Mouse (Mus musculus) gonadal fat pad, adult 2 months (tissue): ENCODE data around the gene Plekhb1. TPM values are rescaled to one million over a fixed set of nuclear protein-coding genes. Genes with fewer than 3 reads are reported as not detected.

Source experiments
- DNase-seq: peaks from one replicate; pipeline ENCODE4 v3.0.0-alpha.2; 2012; ENCODE audit warnings: low read depth
- polyA plus RNA-seq: library from polyadenylated mRNA; depleted of rRNA; stranded (reverse); fragments of >200 nt; gene quantifications from 2 replicates; pipeline ENCODE4 v1.2.3, GENCODE M21; 2012

Gene Plekhb1
- polyA plus RNA-seq, 1 experiment: 27.1 TPM

DNA sequence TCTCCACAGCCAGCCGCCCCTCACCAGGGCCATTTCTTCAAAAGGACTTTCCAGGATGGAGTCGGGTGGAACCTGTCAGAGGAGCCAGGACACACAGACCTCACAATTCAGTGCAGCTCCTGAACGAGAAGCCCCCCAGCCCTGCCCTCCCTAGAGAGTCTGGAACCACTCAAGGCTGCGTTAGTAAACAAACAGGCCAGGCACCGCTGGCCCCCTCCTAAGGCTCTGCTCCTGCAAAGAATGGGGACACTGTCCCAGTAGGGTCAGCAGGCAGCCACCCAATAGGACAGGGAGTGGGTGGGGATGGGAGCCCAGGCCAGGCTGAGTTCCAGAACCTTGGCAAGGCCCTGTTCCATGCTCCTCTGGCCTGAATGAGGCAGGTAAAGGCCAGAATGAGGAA, 5.5 kb downstream of the Plekhb1 start:
- DNase-seq: no peak

DNA sequence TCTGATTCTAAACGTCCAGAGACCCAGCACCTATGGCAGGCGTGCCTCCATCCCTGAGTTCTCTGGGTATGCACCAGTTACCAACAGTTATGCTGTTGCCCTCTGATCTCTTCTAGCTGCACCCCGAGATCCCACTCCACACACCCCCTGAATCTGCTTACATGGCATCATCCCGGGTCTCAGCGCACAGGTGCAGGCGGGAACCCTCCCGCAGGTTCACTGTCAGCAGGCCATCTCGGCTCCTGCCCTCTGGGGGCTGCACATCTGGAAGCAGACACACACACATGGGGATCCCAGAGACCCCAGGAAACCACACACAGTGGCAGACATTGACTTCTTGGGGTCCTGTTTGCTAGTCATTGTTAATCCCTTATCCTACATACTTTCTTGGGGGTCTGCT, 7.8 kb downstream of the Plekhb1 start:
- DNase-seq: no peak

DNA sequence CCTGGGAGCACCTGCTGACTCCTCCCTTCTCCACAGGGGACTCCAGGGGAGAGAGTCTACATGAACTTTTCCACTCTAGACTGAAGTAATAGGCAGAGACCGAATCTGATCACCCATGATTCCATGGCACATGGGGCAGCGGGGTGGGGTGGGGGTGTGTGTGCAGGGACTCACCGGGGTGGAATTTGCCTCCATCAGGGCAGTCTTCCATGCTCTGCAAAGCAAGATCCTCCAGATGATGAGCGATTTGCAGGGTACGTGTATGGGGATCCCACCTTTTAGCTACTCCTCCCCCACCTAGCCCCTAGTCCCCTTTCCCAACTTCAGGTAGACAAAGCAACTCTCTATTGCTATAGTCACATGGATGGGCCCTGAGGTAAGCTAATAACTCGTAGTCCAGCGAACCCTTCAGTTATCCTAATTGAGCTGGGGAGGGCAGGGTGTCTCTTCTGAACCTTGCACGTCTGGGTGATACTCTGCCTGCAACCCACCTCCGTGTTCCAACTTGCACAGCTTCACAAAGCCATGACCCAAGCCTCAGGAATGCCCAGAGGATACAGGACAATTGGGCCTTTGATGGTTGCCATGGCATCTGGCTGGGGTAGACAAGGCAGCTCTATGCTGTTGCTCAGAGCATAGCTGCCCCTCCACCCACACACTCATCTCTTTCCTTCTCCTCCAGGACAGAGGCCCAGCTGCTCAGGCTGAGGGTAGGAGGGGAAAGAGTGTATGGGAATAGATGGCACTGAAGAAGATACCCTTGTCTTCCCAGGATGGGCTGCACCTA, 8.5 kb downstream of the Plekhb1 start:
- no peak for DNase-seq

GRCm38 (mm10) chr7:100651011-100651410, 11.2 kb downstream of the Plekhb1 start:
- DNase-seq: no peak

GRCm38 (mm10) chr7:100650421-100650820, 11.8 kb downstream of the Plekhb1 start:
- DNase-seq: no peak

GRCm38 (mm10) chr7:100649826-100650225, 12.4 kb downstream of the Plekhb1 start:
- DNase-seq: no peak

DNA sequence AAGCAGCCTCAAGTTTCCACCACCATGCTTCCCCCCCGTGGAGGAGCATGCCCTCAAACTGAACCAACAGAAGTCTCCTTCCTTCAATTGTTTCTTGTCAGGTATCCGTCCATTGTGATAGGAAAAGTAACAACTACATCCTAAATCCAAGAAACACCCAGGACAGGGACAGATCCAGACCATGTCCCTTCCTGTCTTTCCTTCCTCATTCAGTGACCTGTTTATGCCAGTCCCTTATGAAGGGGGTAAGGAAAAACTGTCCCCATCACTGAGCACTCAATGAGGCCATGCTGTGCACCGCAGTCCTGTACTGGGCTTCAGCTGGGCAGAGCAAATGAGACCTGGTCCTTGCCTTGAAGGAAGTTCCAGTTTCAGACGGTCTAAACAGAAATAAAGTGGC, 13.1 kb downstream of the Plekhb1 start:
- no peak for DNase-seq

DNA sequence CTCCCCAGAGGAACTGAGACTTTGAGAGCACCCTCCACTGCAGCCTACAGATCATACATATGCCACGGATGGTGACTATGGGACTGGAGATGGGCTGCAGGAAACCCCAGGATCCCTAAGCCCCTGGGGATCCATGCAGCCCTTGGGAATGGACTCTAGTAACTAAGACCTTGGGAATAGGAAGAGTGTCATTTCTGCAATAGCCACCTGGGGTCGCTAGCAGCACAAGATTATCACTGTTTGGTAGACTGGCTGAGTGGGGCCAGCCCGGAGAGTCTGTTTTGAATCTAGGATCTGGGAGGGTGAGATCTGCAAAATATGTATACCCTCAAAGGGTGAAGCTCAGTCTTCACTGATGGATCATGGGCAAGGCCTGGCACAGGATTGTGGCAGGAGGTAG, 17.1 kb downstream of the Plekhb1 start:
- DNase-seq: no peak

DNA sequence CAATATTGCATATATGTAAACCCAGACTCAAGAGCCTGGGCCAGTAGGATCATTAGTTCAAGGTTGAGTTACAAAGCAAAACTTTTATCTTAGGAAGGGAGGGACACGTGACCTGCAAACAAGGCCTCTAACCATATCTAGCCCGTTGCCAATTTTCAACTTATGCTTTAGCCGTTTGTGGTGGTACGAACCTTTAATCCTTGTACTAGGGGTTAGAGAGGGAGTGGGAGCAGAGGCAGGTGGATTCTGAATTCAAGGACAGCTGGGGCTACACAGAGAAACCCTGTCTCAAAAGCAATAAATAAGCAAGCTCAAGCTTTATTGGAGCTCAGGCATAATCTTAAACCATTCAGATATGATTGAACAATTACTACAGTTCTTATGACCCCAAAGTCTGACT, 19.8 kb downstream of the Plekhb1 start:
- DNase-seq: no peak

GRCm38 (mm10) chr7:100637657-100638056, 24.6 kb downstream of the Plekhb1 start:
- DNase-seq: no peak

DNA sequence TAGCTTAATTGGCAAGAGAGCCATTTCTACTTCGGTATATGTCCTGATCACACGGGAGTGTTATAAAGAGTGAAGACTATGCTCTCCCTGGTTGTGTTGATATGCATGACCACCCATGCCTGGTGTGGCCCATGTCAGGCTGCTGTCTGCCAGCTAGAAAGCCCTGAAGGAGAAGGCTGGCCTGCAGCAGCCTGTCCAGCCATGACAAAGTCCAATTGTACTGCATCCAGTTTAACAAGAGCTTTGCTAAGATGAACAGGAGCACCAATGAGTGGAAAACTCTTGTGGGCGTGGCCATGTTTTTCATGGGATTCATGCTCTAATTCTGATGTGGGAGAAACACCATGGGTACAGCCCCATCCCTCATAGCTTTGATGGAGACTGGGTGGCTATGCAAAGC, 37.7 kb downstream of the Plekhb1 start:
- no peak for DNase-seq

DNA sequence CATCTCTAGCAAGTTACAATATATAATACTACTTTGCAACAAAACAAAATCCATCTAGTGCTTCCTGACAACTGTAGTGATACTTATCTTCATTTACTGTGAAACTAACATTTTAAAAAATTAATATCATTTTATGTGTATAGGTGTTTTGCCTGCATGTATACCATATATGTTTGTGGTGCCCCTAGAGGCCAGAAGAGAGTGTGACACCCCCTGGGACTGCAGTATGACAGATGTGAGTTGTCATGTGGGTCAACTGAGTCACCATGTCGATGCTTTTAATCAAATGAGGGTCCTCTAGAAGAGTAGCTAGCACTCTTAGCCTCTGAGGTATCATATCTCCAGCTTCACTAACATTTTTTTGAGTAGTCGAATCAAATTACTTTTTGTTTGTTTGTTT, 39.9 kb downstream of the Plekhb1 start:
- no peak for DNase-seq

GRCm38 (mm10) chr7:100616121-100616857, 45.9 kb downstream of the Plekhb1 start:
- no peak for DNase-seq

DNA sequence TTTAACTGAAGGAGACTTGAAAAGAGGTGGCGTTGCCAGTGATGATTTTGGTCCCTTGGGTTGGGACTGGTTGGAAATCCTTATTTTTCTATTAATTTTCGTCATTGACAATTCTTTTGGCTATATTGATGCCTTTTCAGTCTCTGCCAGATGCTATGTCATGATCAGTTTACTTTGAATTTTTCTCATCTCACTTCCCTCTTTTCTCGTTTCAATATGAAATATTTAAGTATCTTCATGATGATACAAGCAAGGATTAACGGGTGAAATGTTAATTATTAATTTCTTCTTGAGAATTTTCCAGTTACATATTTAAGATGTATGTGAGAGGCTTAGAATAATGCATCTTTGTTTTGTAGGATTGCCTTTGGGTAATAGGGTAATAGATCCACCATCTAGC, 53.3 kb downstream of the Plekhb1 start:
- no peak for DNase-seq

GRCm38 (mm10) chr7:100608130-100608741, 54.0 kb downstream of the Plekhb1 start, which contains the start of gene Mrpl48:
Gene Mrpl48 (minus strand): TSS chr7:100608301.
- DNase-seq: no peak

- DNase-seq: peak; percentile 96
Observed at GRCm38 (mm10) chr7:100607214-100608129, 54.7 kb downstream of the Plekhb1 start, which contains the start of gene Rab6a. Gene Rab6a (plus strand): TSS chr7:100607410.

DNA sequence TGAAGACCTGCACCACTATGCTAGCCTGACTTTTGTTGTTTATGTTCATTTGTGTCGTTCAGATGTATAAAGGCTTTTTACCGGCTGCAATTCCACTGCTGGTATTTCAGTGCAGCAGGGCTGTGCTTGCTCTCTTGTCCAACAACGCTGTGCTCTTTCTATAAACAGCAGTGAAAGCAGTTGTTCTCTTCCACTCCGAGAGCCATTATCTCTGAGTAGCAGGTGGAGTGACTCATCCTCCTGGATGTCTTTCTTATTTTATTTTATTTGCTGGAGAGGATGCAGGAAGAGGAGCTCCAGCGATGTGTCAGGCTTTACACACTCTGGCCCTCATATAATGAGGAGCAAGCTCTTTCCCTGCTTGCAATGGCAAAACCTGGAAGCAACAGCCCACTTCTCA, 62.0 kb downstream of the Plekhb1 start:
- no peak for DNase-seq

DNA sequence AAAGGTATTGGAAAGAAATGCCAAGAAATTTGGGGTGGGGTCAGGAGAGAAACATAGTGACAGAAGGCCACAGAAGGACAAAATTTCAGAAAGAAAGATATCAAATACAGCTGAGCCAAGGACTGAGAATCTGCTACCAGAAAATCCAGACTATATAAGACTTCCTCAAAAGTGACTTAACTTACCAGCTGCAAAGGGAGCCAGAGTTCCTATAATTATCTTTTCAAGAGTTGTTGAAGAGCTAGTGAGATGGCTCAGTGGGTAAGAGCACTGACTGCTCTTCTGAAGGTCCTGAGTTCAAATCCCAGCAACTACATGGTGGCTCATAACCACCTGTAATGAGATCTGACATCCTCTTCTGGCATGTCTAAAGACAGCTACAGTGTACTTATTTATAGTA, 68.9 kb downstream of the Plekhb1 start:
- no peak for DNase-seq
